Mouse (Mus musculus) cerebellum, adult 8-10 months (tissue): ENCODE measurements around the gene Kif4.

Experiments
- DNase-seq: peaks from one replicate; pipeline ENCODE4 v3.0.0; 2022

Gene Kif4

GRCm38 (mm10) chrX:100734359-100734758 is 108.8 kb downstream of the Kif4 start:
- DNase-seq = no peak

- DNase-seq = peak; percentile 59
Measured at GRCm38 (mm10) chrX:100738918-100739317, 113.4 kb downstream of the Kif4 start.

- peak; percentile 13 for DNase-seq
Measured at GRCm38 (mm10) chrX:100739443-100739842, 113.9 kb downstream of the Kif4 start.

- no peak for DNase-seq
Measured at GRCm38 (mm10) chrX:100740785-100741184, 115.2 kb downstream of the Kif4 start.

- peak; percentile 48 for DNase-seq
Measured at GRCm38 (mm10) chrX:100741940-100742339, 116.4 kb downstream of the Kif4 start.

DNA sequence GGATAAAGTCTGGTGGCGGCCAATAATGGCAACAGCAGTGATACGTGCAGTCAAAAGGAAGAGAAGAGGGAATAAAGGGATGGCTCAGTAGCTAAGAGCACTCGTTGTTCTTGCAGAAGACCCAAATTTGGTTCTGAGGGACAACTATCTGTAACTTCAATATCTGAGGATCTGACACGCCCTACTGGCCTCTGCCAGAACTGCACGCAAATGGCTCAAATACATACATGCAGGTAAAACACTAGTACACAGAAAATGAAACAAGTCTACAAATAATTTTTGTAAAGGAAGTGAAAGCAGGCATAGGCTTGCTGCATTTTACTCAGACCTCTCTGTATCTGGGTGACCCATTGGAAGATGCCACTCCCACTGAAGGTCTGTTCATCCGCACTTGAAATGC is 140.3 kb downstream of the Kif4 start:
- DNase-seq = no peak

- DNase-seq = peak; percentile 65
Measured at GRCm38 (mm10) chrX:100767181-100767884, 141.8 kb downstream of the Kif4 start, which contains the start of gene Dlg3. Gene Dlg3, plus strand, starts transcription at chrX:100767722.

DNA sequence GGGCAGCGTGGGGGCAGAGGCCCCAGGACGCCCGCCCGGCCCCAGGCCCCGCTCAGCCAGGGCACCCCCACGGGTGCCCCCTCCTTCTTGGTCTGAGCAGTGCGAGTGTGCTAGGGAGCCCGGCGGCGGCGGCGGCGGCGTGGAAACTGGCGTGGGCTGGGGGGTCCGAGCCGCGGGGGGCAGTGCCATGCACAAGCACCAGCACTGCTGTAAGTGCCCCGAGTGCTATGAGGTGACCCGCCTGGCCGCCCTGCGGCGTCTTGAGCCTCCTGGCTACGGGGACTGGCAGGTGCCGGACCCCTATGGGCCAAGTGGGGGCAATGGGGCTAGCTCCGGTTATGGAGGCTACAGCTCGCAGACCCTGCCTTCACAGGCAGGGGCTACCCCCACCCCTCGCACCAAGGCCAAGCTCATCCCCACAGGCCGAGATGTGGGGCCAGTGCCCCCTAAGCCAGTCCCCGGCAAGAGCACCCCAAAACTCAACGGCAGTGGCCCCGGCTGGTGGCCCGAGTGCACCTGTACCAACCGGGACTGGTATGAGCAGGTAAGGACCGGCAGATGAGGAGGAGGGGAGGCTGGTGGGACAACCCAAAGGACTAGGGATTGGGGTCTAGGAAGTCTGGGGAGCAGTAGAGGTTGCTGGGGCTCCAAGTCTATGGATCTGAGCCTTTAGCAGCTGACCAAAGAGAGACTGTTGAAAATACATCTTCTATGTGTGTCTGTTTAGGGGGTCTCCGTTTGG is 142.5 kb downstream of the Kif4 start:
- DNase-seq = no peak

DNA sequence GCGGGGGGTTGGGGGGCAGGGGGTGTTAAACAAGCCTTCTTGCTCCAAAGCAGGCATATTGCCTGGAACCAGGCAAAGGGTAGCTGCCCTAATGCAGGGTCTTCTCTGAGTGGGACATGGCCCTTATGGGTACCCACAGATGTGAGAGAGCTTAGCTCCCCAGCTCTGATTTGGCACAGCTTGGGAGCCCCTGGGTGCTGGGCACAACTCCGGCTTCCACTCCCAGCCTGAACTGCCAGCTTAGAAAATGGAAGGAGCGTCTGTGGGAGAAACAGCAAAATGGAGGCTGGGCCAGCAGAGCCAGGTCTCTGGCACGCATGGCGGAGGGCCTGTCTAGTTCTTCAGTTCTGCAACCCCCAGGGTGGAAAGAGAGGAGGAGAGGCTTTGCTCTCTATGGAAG is 143.7 kb downstream of the Kif4 start:
- DNase-seq = no peak

DNA sequence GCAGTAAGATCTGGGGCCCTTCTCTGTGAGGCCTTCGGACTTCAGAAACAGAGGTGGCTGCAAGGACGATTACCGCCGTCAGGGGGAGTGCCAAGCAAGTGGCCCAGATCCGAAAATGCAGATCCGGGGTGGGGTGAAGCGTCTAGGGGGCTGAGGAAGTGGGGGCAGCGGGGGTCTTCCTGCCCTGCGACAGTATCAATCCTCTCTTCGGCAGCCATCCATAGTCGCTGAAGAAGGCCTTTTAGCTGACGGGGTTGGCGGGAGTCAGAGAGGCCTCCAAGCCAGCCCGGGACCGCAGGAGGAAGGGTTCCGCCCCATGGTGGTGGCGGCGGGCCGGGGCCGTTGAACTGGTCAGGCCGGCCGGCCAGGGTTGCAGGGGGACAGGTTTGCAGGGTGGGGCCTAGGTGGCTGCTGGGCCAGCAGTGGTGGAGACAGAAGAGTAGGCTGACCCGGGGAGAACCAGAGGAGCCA is 148.8 kb downstream of the Kif4 start:
- peak; percentile 35 for DNase-seq

DNA sequence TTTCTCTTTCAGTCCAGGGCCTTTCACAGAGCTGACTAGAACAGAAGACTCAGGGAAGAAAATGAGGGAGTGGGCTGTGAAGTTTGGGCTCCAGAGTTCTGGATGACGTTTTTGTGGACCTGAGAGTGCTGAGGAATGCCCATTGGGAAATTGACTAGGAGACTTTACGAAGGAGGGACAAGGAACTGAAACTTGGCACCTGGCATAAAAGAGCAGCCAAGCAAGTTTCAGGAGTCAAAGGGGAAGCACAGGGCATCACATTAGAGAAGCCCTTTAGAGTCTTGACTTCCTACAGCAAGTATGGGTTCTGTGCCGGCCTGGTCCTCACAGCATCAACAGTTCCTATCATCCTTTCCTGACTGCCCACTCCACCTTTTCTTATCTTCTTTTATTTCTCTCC is 149.9 kb downstream of the Kif4 start:
- no peak for DNase-seq

DNA sequence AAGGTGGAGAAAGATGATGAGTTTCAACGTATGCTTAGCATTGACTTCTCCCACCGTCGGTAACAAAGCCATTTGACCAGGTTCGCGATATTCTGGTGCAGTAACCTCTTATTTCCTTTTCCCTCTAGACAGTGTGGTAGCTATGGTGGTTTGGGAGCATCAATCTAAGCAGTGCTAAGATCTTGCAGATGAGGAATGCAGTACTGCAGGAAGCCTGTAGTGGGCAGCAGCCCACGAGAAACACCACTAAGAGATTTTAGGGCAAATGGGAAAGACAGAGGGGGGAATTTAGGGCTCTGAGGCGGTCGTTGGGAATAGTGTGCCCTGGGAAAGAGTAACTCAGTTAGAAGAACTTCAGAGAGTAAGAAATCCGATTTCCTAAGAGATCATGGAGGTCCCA is 151.0 kb downstream of the Kif4 start:
- peak; percentile 56 for DNase-seq
